Mouse (Mus musculus): ENCODE data around the gene Slc44a5.

DNA sequence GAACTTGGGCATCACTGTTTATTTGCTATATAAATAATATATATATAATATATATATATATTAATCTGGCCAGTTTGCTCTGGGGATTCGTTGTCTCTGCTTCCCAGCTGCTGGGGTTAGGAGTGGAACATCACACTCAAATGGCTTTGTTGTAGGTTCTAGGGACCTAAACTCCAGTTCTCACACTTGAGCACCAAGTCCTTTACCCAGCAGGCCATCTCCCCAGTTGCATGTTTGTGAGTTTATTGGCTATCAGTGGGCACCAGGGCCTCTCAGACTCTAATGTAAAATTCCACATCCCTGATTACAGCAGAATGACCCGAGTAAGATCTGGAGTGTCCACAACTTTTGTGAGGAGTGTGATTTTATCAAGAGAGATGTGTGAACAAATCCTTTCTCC, 161.5 kb downstream of the Slc44a5 start:
- TF ChIP-seq CTCF (IDR thresholded peaks at IDR 0.05; ENCODE audit: low read depth, low read length), result no peak
- no peak for TF ChIP-seq POLR2A (IDR thresholded peaks at IDR 0.05; ENCODE audit: extremely low read depth, insufficient read depth, low read length)
